ENCODE assay signal across 12 mouse cellular contexts in the genomic region with DNA sequence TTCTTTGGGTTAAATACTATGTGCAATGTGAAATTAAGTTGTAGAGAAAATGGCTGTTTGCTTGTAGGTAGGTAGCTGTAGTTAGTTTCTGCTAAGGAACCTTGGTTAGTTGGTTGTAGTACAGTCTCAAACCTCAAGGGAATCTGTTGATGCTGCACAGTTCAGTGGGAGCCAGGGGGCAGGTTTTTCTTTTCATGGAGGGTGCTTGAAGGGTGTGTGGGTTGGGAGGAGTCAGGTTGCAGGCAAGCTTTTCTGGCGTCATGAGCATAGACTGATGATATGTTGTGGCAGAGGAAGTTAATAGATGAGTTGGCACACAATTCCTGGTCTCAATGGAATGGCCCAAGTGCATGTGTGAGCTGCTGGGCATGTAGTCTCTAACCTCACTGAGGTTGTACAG. TPM values are rescaled to one million over a fixed set of nuclear protein-coding genes. Genes with fewer than 3 reads are reported as not detected.
DNase-seq lines count a peak whose midpoint lies in the region; ATAC-seq and TF ChIP-seq lines count a peak whose summit lies in the region.
"Had no signal": no experiment of that assay in that cellular context is flagged by ENCODE, and none has a peak within 500 bp of the region (broad histone marks: within the 10 kb centered on the region; RNA-seq: fewer than 3 reads in every experiment).

No protein-coding gene starts in this region.

- H3K27me3 ChIP-seq in kidney, postnatal 0 days (ENCODE audit: insufficient read depth, low read length) = no peaks in the 10 kb centered on the region

- no peak overlapping the region for H3K27ac ChIP-seq in kidney, postnatal 0 days
- H3K27ac ChIP-seq: limb, embryonic 10.5 days had no signal

- no peaks in the 10 kb centered on the region for H3K9me3 ChIP-seq in kidney, postnatal 0 days (replicated peaks; ENCODE audit: low read length)
- H3K9me3 ChIP-seq: limb, embryonic 10.5 days had no signal

- peak; percentile 10 for DNase-seq in kidney, postnatal 0 days (ENCODE audit: low spot score)
- no peak for DNase-seq in kidney, postnatal 36 days
- peak; percentile 11 for DNase-seq in naive thymus-derived CD4-positive, alpha-beta T cell, adult 2 months (ENCODE audit: low read depth)
- DNase-seq in left cerebral cortex, adult 18-20 months (ENCODE audit: low spot score in 2 of 2) = no peak
- DNase-seq in thymus, postnatal 36 days = no peak
- DNase-seq: adrenal gland, postnatal 14 days; cerebellum, adult 2 months; right cerebral cortex, postnatal 25 days had no signal

- no peak overlapping the region for H3K9ac ChIP-seq in kidney, postnatal 0 days (ENCODE audit: low read depth, low read length)

- 20% methylated on average over 1 of the region's 1 CpGs for WGBS in kidney, postnatal 0 days

- no peaks in the 10 kb centered on the region for H3K4me1 ChIP-seq in kidney, postnatal 0 days (replicated peaks; ENCODE audit: insufficient read depth, low read length)
- H3K4me1 ChIP-seq: limb, embryonic 10.5 days had no signal

- H3K4me2 ChIP-seq in kidney, postnatal 0 days (ENCODE audit: low read length) = no peak overlapping the region
- H3K4me2 ChIP-seq: heart, embryonic 11.5 days had no signal

- 0 out of 2 replicates have a peak, but pooled peaks cover 8% of the 10 kb centered on the region for H3K36me3 ChIP-seq in kidney, postnatal 0 days (ENCODE audit: insufficient read depth, low read length)

- no peak overlapping the region for H3K4me3 ChIP-seq in kidney, postnatal 0 days (replicated peaks; ENCODE audit: low read depth, low read length)
- H3K4me3 ChIP-seq: limb, embryonic 10.5 days had no signal

- peak; percentile 59; the same call in 1 of the 2 replicates for ATAC-seq in kidney, postnatal 0 days (replicated peaks; ENCODE audit: low FRiP score, low read depth)
- peak; percentile 55 for ATAC-seq in CD4-positive, CD25-positive, alpha-beta regulatory T cell, adult 4 months
- ATAC-seq in erythroid progenitor cell, adult 5-6 weeks (replicated peaks; ENCODE audit: low FRiP score, poor library complexity, severe bottlenecking) = peak; percentile 76

- peak; percentile 23; the same call in 1 of the 2 replicates for TF ChIP-seq CTCF in kidney, postnatal 0 days (IDR thresholded peaks at IDR 0.05; ENCODE audit: low read depth)

RNA-seq across cellular contexts. Expression of gene Lancl2, which starts 9.4 kb away (rescaled TPM):
- polyA plus RNA-seq in kidney, postnatal 0 days (2015; fragmentation: Nextera tagmentation; extraction: Ambion mirVana) = 22.8 and 23.7 TPM in 2 replicates
- 1 to 10 TPM; 2.6 to 3.5 TPM for polyA plus RNA-seq in CD4-positive, CD25-positive, alpha-beta regulatory T cell, adult 4 months (2017; shearing (Covaris generic))
- total RNA-seq in erythroid progenitor cell, adult 5-6 weeks (2015; ENCODE audit: low replicate concordance) = 50.1 and 53.7 TPM in 2 replicates
- total RNA-seq in erythroid progenitor cell, adult 5-6 weeks (2017; ENCODE audit: low replicate concordance) = 38.6 and 56.5 TPM in 2 replicates
- total RNA-seq in left cerebral cortex, adult 18-20 months (2021) = 100 to 1,000 TPM; 104 to 111 TPM

RNA-seq across cellular contexts. Expression of gene Pyurf, which starts 19.8 kb away (rescaled TPM):
- 30.4 and 31.6 TPM in 2 replicates for polyA plus RNA-seq in kidney, postnatal 0 days (2015; fragmentation: Nextera tagmentation; extraction: Ambion mirVana)
- 1 to 10 TPM; 3.2 TPM for polyA plus RNA-seq in CD4-positive, CD25-positive, alpha-beta regulatory T cell, adult 4 months (2017; shearing (Covaris generic))
- 5.4 and 7.1 TPM in 2 replicates for total RNA-seq in erythroid progenitor cell, adult 5-6 weeks (2015; ENCODE audit: low replicate concordance)
- 8.4 and 12.8 TPM in 2 replicates for total RNA-seq in erythroid progenitor cell, adult 5-6 weeks (2017; ENCODE audit: low replicate concordance)
- total RNA-seq in left cerebral cortex, adult 18-20 months (2021) = 10 to 100 TPM in 1 of 2 experiments, 1 to 10 TPM in 1; 9.0 to 10.3 TPM

Comparison
In these comparisons a context has a peak if more than half of its experiments do, and no peak if none do; other contexts are left out.
1. DNase-seq: peak in kidney, postnatal 0 days (single experiment) and naive thymus-derived CD4-positive, alpha-beta T cell, adult 2 months (single experiment); none in kidney, postnatal 36 days (0 of 2), left cerebral cortex, adult 18-20 months (0 of 2) and thymus, postnatal 36 days (0 of 2).
2. Peak in every context shown above with its lines, with median percentiles within 50 percentile points of each other: ATAC-seq.